Mouse (Mus musculus) olfactory bulb, adult 2 months (tissue): Measurements from ENCODE around the gene Rhpn2.

Source experiments
- CTCF ChIP-seq: fragments of 200-500 bp; IDR thresholded peaks from 2 replicates; pipeline ENCODE4 v1.5.1; 2012; ENCODE audit warnings: low read depth, mild to moderate bottlenecking, low read length, moderate library complexity; ENCODE audit not compliant: insufficient read depth
- POLR2A ChIP-seq: fragments of 200-500 bp; IDR thresholded peaks from 2 replicates; pipeline ENCODE4 v1.6.1; 2012; ENCODE audit warnings: mild to moderate bottlenecking, low read depth, low read length, moderate library complexity; ENCODE audit not compliant: insufficient read depth

- TF ChIP-seq POLR2A (no peak), CTCF (no peak)
Measured at GRCm38 (mm10) chr7:35322732-35323420, 11.1 kb upstream of the Rhpn2 start.
